Mouse (Mus musculus) left cerebral cortex, adult 9 months (tissue): Measurements from ENCODE around the gene Olfr780.
"Not testable (repeated sequence)": the region's sequence is repeated elsewhere in the genome, so short reads cannot be mapped to it uniquely, and the experiment has no call there.

Source experiments
- DNase-seq, 2 experiments: peaks; one replicate each; pipeline ENCODE4 v3.0.0; 2022; ENCODE audit warnings: low spot score in 2 of 2

Olfr780 gene

DNA sequence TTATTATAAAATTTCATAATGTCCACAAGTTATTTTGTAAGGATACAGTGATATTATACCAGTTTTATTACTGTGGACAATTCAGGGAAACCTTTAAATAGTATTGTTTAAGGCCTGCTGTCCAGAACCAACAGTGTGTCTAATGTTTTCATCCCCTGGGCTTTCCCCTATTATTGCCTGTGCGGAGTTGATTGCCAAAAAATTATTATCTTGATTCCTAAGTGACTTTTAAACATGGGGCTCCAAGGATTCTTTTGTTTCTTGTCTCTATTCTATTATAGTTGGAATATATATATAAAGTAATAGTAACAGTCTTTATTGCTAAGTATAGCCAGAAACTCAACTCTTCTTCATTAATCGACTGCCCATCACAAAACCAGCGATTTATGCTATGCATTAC, at the start of gene Olfr780:
Gene Olfr780 (plus strand): TSS at position 301 of the 400 bp plus-strand sequence.
- no peak for DNase-seq

DNA sequence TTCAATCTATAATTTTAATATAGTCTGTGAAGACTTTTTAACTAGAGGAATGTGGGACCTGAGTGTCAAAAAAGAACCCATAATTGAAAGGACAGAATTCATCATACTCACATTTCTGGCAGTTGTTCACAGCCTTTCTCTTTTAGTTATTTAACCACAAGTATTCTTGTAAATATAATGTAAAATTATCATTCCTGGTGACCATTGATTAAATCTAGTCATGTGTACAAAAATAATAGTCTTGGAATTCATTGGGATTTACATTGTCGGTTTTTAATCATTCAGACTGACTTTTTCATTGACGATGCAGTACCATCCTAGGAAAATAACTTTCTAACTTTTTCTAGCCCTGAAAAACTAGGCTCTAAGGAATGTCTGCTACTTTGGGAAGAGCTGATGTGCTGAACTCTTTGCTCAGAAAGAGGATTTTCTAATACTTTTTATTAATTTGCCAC, 46.8 kb upstream of the Olfr780 start, which contains the start of gene Olfr777:
Gene Olfr777 (minus strand): TSS at position 405 of the 455 bp plus-strand sequence.
- no peak for DNase-seq

DNA sequence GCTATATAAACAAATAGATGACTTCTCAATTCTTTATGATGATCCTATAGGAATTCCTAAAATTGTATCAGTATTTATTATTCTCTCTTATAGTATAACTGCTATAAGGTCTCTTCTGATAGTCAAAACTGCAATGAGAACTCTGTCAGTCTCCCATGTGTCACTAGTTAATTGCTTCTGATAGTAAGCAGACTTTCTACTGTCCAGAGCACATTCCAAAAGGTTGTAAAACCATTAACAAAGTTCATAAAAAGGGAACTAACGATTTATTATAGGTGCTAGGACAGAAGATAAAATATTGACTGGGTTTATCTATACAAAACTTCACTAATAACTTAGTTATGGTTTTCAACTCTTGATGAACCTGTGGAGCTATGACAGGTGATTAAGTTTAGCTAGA, 4.9 kb upstream of the Olfr780 start:
- DNase-seq, result not testable (repeated sequence)

DNA sequence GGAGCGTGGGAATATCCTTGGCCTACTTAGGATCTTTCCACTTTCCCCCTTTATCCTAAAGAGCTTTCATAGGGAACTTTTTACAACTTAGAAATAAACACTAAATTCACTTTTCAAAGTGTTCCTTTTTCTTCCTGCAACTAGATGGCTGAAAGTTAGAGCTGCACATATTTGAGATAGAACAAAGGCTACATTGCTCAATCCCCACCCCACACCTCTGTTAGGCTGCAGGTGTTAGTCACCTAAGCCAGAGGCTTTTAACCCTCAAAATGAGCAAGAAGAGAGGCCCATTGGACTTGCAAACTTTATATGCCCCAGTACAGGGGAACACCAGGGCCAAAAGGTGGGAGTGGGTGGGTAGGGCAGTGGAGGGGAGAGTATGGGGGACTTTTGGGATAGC, 4.4 kb upstream of the Olfr780 start:
- DNase-seq, result not testable (repeated sequence)

DNA sequence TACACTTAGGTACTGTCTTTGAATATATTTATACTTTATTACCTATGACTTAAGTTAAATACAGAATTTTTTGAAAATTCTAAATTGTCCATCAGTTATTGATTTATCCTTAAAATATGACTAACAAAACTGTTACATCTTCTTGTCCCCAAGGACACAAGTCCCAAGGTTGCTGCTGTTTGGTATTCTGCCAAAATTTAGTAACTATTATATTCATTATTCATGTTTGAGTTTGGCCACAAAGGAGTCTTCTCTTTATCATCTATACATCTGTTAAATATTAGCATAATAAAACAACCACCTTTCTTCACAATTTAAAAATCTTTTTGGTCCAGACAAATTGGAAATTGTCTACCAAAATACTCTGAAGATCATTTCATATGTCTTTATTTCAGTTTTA, 10.6 kb downstream of the Olfr780 start, which contains the start of gene Olfr781:
Gene Olfr781 (plus strand): TSS at position 301 of the 400 bp plus-strand sequence.
- no peak for DNase-seq

DNA sequence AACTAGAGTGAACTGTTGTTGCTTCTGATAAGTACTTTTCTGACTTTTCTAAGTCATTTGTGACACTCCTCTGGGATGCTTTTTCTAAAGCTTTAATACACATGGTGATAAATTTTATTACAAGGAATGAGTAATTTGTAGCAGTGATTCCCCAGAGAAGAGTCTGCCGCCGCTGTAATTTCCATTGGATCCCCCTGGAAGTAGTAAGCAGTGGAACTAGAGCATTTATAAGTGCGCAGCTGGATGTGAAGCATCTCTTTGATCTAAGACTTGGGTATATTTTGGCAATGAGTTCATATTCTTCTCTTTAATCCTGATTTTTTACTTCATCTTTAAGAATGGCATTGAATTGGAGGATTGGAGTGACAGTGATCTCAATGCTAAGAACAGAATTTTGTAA, 30.6 kb downstream of the Olfr780 start, which contains the start of gene Olfr782:
Gene Olfr782 (plus strand): TSS at position 301 of the 400 bp plus-strand sequence.
- DNase-seq, result no peak

DNA sequence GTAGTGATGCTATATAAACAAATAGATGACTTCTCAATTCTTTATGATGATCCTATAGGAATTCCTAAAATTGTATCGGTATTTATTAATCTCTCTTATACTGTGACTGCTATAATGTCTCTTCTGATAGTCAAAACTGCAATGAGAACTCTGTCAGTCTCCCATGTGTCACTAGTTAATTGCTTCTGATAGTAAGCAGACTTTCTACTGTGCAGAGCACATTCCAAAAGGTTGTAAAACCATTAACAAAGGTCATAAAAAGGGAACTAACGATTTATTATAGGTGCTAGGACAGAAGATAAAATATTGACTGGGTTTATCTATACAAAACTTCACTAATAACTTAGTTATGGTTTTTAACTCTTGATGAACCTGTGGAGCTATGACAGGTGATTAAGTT, 34.6 kb downstream of the Olfr780 start:
- DNase-seq, result not testable (repeated sequence)

DNA sequence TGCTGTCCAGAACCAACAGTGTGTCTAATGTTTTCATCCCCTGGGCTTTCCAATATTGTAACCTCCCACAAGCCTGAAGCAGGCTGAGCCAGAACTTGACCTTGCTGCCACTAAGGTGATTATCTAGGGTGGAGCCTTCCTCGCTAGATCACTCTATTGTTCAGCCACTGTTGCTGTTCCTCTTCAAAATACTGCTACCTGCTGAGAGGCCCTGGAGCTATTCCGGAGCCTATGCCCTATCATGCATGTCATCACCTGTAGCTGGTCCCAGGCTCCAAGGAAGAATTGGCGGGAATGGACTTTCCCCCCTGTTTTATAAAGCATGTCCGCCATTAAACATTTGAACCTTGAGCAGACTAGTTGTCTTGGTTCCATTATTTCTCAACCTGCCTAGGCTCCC, 38.6 kb downstream of the Olfr780 start:
- not testable (repeated sequence) for DNase-seq

DNA sequence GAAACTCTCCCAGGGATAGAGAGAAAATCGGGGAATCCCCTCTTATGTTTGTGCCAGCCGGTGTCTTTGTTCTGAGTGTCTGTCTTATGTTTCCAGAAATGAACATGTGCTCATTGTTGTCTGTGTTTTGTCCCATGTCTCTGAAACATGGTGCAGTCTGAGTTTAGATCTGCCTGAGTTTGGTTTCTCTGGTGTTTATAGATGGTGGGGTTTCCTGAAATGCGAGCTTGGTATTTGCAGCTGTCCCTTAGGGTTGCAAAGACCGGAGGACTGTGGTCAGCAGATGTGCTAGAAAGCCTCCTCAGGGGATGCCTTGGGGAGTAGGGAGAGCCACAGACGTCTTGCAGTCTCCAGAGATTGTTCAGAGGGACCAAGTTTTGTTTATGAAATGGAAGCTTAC, 39.4 kb downstream of the Olfr780 start:
- DNase-seq, result no peak
